Mouse (Mus musculus) midbrain, embryonic 16.5 days (tissue): ENCODE measurements around the gene Nr2c2. TPM values are rescaled to one million over a fixed set of nuclear protein-coding genes. Genes with fewer than 3 reads are reported as not detected.
"Not testable (repeated sequence)": the region's sequence is repeated elsewhere in the genome, so short reads cannot be mapped to it uniquely, and the experiment has no call there.

Experiments
- ATAC-seq: fragments of 200-750 bp; cut with Nextera tagmentation; 2 replicates; pipeline ENCODE4 v1.8.0; 2017; ENCODE audit warnings: moderate TSS enrichment
- H3K27ac ChIP-seq: fragments of 300-500 bp; sonication (generic); 2 replicates; pipeline ENCODE4 v1.5.1; 2014; ENCODE audit warnings: mild to moderate bottlenecking, low read length, mixed read lengths
- H3K27me3 ChIP-seq: fragments of 300-500 bp; sonication (generic); 2 replicates; pipeline ENCODE4 v1.6.1; 2014; ENCODE audit warnings: low read depth, low read length, mixed read lengths; ENCODE audit not compliant: control insufficient read depth, insufficient read depth
- H3K36me3 ChIP-seq: fragments of 300-500 bp; sonication (generic); 2 replicates; pipeline ENCODE4 v1.6.1; 2014; ENCODE audit warnings: mild to moderate bottlenecking, low read length, moderate library complexity, mixed read lengths; ENCODE audit not compliant: control insufficient read depth, insufficient read depth
- H3K4me1 ChIP-seq: fragments of 300-500 bp; sonication (generic); 2 replicates; pipeline ENCODE4 v1.6.1; 2014; ENCODE audit warnings: mild to moderate bottlenecking, low read length, mixed read lengths; ENCODE audit not compliant: control insufficient read depth, insufficient read depth
- H3K4me2 ChIP-seq: fragments of 300-500 bp; sonication (generic); 2 replicates; pipeline ENCODE4 v1.6.1; 2014; ENCODE audit warnings: mild to moderate bottlenecking, low read length, mixed read lengths
- H3K4me3 ChIP-seq: fragments of 300-500 bp; sonication (generic); 2 replicates; pipeline ENCODE4 v1.5.1; 2014; ENCODE audit warnings: low read depth, mild to moderate bottlenecking, low read length, moderate library complexity, mixed read lengths
- H3K9ac ChIP-seq: fragments of 300-500 bp; sonication (generic); 2 replicates; pipeline ENCODE4 v1.6.1; 2014; ENCODE audit warnings: low read depth, low read length, mixed read lengths
- H3K9me3 ChIP-seq: fragments of 300-500 bp; sonication (generic); replicated peaks from 2 replicates; pipeline ENCODE4 v1.6.1; 2014; ENCODE audit warnings: mild to moderate bottlenecking, low read length, mixed read lengths; ENCODE audit not compliant: control insufficient read depth, poor library complexity, severe bottlenecking
- WGBS: fragments of 180-500 bp; shearing (Covaris S2); extraction: QIAGEN DNeasy Blood & Tissue Kit; methylation state at CpG from one replicate; pipeline ENCODE4 v1.1.7; 2014; 5-methylcytosine and 5-hydroxymethylcytosine counted together
- polyA plus RNA-seq: library from polyadenylated mRNA; unstranded; fragments of >200 nt; fragmentation: Nextera tagmentation; extraction: Ambion mirVana; gene quantifications from 2 replicates; pipeline ENCODE4 v1.2.1, GENCODE M21; 2015

The Nr2c2 gene
- polyA plus RNA-seq, 1 experiment from 2014 or later: 18.7 TPM

DNA sequence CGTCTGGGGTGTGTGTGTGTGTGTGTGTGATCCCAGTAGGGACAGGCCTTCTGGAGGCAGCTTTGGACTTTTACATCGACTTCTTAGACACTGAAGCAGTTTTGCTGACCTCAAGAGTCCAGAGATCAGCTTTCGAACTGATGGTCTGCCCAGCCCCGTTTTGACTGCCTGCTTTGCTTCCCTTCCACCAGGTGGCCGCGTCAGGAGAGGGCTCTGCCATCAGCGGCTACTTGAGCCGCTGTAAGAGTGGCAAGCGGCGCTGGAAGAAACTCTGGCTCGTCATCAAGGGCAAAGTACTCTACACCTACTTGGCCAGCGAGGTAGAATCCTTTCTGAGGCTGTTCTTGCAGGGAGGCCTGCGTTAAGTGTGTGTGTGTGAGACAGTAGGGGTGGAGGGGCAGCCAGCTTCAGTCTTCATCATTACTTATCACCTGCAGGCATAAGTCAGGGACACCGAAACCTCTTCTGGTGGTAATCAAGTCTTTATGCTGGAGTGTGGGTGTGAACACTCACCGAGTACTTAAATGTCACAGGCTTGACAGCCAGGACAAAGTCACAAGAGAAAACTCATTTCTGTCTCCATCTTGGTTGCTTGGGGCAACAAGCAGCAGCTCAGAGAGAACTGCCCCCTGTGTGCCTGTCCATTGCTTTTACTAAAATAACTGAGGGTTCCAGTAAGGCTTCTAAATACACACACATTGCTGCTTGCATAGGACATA, 19.9 kb upstream of the Nr2c2 start:
- Histone ChIP-seq H3K4me2 (no peak overlapping the region), H3K4me3 (no peak overlapping the region), H3K27ac (no peak overlapping the region), H3K9me3 (no peaks in the 10 kb centered on the region), H3K36me3 (no peaks in the 10 kb centered on the region), H3K27me3 (no peaks in the 10 kb centered on the region), H3K4me1 (no peaks in the 10 kb centered on the region), H3K9ac (no peak overlapping the region)
- WGBS: 53% methylated on average over 15 of the region's 15 CpGs
- ATAC-seq: no peak

- 92% methylated on average over 2 of the region's 2 CpGs for WGBS
- Histone ChIP-seq H3K27ac (no peak overlapping the region), H3K4me2 (no peak overlapping the region), H3K27me3 (no peaks in the 10 kb centered on the region), H3K36me3 (no peaks in the 10 kb centered on the region), H3K4me3 (no peak overlapping the region), H3K9me3 (no peaks in the 10 kb centered on the region), H3K9ac (no peak overlapping the region), H3K4me1 (no peaks in the 10 kb centered on the region)
- ATAC-seq: no peak
Measured at GRCm38 (mm10) chr6:92080730-92081129, 10.5 kb upstream of the Nr2c2 start.

DNA sequence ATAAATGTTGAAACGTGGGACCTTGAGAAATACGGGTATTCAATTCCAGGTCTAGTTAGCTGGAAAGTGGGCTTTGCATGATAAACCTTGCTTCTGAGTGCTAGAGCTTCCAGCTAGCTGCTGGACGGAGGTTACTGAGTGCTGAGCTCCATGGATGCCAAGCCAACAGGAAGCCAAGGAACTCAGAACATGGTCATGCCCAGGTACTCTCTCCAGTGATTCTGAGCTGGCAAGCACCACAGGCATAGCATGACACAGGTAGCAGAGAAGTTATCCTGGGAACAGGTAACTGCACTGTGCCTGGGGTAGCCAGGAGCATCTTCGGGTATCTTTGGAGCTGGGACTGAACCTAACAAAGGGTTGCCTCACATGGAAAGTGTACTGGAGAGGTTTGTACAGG, 8.4 kb upstream of the Nr2c2 start:
- no peaks in the 10 kb centered on the region for H3K4me1 ChIP-seq
- H3K9ac ChIP-seq: no peak overlapping the region
- ATAC-seq: no peak
- H3K4me2 ChIP-seq: no peak overlapping the region
- no peaks in the 10 kb centered on the region for H3K36me3 ChIP-seq
- H3K9me3 ChIP-seq: no peaks in the 10 kb centered on the region
- 89% methylated on average over 4 of the region's 4 CpGs for WGBS
- no peaks in the 10 kb centered on the region for H3K27me3 ChIP-seq
- no peak overlapping the region for H3K27ac ChIP-seq
- no peak overlapping the region for H3K4me3 ChIP-seq

DNA sequence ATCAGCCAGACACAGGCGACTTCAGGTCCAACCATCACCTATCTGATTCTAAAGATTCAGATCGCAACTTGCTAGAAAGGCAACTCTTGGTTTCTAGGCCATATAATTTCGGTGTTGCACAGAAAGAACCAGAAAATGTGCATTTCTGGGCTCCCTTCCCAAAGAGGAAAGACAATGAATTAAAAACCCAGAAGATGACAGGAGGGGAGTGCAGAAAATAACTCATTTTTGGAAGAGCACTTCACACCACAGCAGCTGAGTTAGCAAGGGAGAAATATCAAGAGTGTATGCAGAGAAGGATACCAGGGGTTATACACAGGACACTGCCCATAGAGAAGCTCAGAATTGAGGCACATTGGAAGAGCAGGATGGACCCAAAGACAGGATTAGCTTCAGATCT, 6.3 kb upstream of the Nr2c2 start:
- Histone ChIP-seq H3K36me3 (no peaks in the 10 kb centered on the region), H3K27me3 (no peaks in the 10 kb centered on the region), H3K9ac (no peak overlapping the region), H3K4me2 (no peak overlapping the region), H3K4me3 (no peak overlapping the region), H3K4me1 (peaks cover under 1% of the 10 kb centered on the region), H3K9me3 (no peaks in the 10 kb centered on the region), H3K27ac (no peak overlapping the region)
- ATAC-seq: no peak
- WGBS: 84% methylated on average over 3 of the region's 3 CpGs

DNA sequence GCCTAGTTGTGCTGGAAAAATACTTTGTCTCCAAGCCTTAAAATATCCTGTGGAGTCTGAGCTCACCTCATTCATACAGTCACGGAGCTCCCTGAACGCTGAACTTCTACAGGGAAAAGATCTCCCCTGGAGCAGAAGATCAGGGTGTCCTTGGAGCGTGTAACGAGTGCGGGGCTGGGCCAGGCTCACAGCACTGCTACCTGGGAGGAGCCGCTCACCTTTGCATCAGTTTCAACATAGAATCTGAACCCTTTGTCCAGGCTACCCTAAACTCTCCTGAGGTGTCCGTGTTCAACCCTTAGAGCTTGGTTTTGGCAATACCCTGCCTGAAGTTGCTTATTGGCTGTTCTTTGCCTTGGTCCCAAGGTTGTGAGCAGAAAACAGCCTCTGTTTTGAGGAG, 2.0 kb upstream of the Nr2c2 start:
- H3K27me3 ChIP-seq, H3K27ac ChIP-seq, H3K36me3 ChIP-seq, H3K4me2 ChIP-seq, H3K9me3 ChIP-seq, H3K4me3 ChIP-seq, ATAC-seq, H3K9ac ChIP-seq: not testable (repeated sequence)
- WGBS: 89% methylated on average over 7 of the region's 7 CpGs
- peaks cover 22% of the 10 kb centered on the region for H3K4me1 ChIP-seq

DNA sequence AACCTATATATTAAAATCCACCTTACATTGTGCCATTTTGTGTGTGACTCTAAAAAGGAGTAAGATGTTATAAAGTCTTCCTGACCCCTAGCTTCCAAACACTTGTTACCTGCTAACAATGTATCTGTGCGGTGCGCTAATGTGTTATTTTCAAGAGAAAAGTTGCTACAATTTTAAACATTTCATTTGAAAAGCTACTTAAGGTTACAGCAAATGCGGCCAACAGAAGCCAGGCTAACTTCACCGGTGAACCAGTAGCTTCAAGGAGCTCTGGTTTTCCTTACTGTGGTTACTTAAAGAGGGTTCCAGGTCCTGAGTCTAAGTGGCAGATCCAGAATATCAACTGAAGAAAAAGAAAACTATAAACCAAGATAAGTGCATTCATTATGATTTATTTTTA, 1.2 kb upstream of the Nr2c2 start:
- Histone ChIP-seq H3K9ac (no peak overlapping the region; the same call in 1 of the 2 replicates), H3K4me2 (no peak overlapping the region; the same call in 1 of the 2 replicates), H3K27ac (no peak overlapping the region), H3K9me3 (no peaks in the 10 kb centered on the region), H3K27me3 (no peaks in the 10 kb centered on the region), H3K4me3 (no peak overlapping the region), H3K36me3 (no peaks in the 10 kb centered on the region), H3K4me1 (peaks cover 30% of the 10 kb centered on the region)
- WGBS: 92% methylated on average over 4 of the region's 4 CpGs
- ATAC-seq: no peak

- peak overlapping the region; percentile 99 for H3K4me3 ChIP-seq
- 0% methylated on average over 4 of the region's 4 CpGs for WGBS
- H3K4me2 ChIP-seq: peak overlapping the region; percentile 76
- peak overlapping the region; percentile 99 for H3K27ac ChIP-seq
- peaks cover 33% of the 10 kb centered on the region for H3K4me1 ChIP-seq
- H3K36me3 ChIP-seq: no peaks in the 10 kb centered on the region
- no peaks in the 10 kb centered on the region for H3K9me3 ChIP-seq
- ATAC-seq: no peak
- H3K27me3 ChIP-seq: no peaks in the 10 kb centered on the region
- peak overlapping the region; percentile 98 for H3K9ac ChIP-seq
Measured at GRCm38 (mm10) chr6:92090497-92090896, 693 bp upstream of the Nr2c2 start.

- H3K4me3 ChIP-seq: peak overlapping the region; percentile 99
- H3K9ac ChIP-seq: peak overlapping the region; percentile 98
- peaks cover 36% of the 10 kb centered on the region for H3K4me1 ChIP-seq
- H3K9me3 ChIP-seq: no peaks in the 10 kb centered on the region
- H3K4me2 ChIP-seq: peak overlapping the region; percentile 76
- under 1% methylated on average over 43 of the region's 81 CpGs for WGBS
- H3K36me3 ChIP-seq: no peaks in the 10 kb centered on the region
- H3K27ac ChIP-seq: peak overlapping the region; percentile 99
- no peaks in the 10 kb centered on the region for H3K27me3 ChIP-seq
- peak; percentile 98 for ATAC-seq
Measured at GRCm38 (mm10) chr6:92091767-92092489, 738 bp downstream of the Nr2c2 start.

- H3K9ac ChIP-seq: peak overlapping the region; percentile 98
- H3K4me2 ChIP-seq: peak overlapping the region; percentile 76
- peaks cover 36% of the 10 kb centered on the region for H3K4me1 ChIP-seq
- no peaks in the 10 kb centered on the region for H3K36me3 ChIP-seq
- no peaks in the 10 kb centered on the region for H3K27me3 ChIP-seq
- H3K9me3 ChIP-seq: no peaks in the 10 kb centered on the region
- peak overlapping the region; percentile 99 for H3K27ac ChIP-seq
- H3K4me3 ChIP-seq: peak overlapping the region; percentile 99
- WGBS: 7% methylated on average over 3 of the region's 3 CpGs
- ATAC-seq: no peak
Measured at GRCm38 (mm10) chr6:92092737-92093136, 1.5 kb downstream of the Nr2c2 start.
